Mouse (Mus musculus): ENCODE data around the gene Ccl22. TPM values are rescaled to one million over a fixed set of nuclear protein-coding genes. Genes with fewer than 3 reads are reported as not detected.

Gene Ccl22
- polyA plus RNA-seq, 1 experiment from 2014 or later = not detected

- Histone ChIP-seq H3K36me3 (ENCODE audit: control insufficient read depth, insufficient read depth, low read length) (no peaks in the 10 kb centered on the region), H3K9me3 (ENCODE audit: control insufficient read depth, low read length) (no peaks in the 10 kb centered on the region), H3K4me3 (ENCODE audit: low read depth, low read length) (peak within 1 kb of the TSS; percentile 56), H3K4me2 (ENCODE audit: low read depth, low read length) (peak within 1 kb of the TSS; percentile 93), H3K27me3 (ENCODE audit: control insufficient read depth, insufficient read depth, low read length) (no peaks in the 10 kb centered on the region), H3K27ac (ENCODE audit: low read depth, low read length) (peak within 1 kb of the TSS; percentile 39; the same call in 1 of the 2 replicates), H3K4me1 (ENCODE audit: control insufficient read depth, insufficient read depth, low read length) (peaks cover 11% of the 10 kb centered on the region; the same call in 1 of the 2 replicates), H3K9ac (replicated peaks; ENCODE audit: low read depth, low read length) (peak within 1 kb of the TSS; percentile 80)
- under 1% methylated on average over 38 of the region's 38 CpGs for WGBS
- peak; percentile 86 for ATAC-seq (ENCODE audit: low read depth)
Measured at GRCm38 (mm10) chr8:94771941-94772670, 26.7 kb downstream of the Ccl22 start, which contains the start of gene Cx3cl1. TSS of gene Cx3cl1 (plus strand) at chr8:94772009.

- 47% methylated on average over 6 of the region's 6 CpGs for WGBS
- H3K9me3 ChIP-seq (ENCODE audit: control insufficient read depth, low read length) = no peaks in the 10 kb centered on the region
- 0 out of 2 replicates have a peak overlapping the region, but pooled peaks have one; percentile 80 for H3K9ac ChIP-seq (replicated peaks; ENCODE audit: low read depth, low read length)
- peaks cover 11% of the 10 kb centered on the region; the same call in 1 of the 2 replicates for H3K4me1 ChIP-seq (ENCODE audit: control insufficient read depth, insufficient read depth, low read length)
- H3K27me3 ChIP-seq (ENCODE audit: control insufficient read depth, insufficient read depth, low read length) = no peaks in the 10 kb centered on the region
- no peaks in the 10 kb centered on the region for H3K36me3 ChIP-seq (ENCODE audit: control insufficient read depth, insufficient read depth, low read length)
- peak overlapping the region; percentile 93 for H3K4me2 ChIP-seq (ENCODE audit: low read depth, low read length)
- peak overlapping the region; percentile 56 for H3K4me3 ChIP-seq (ENCODE audit: low read depth, low read length)
- no peak overlapping the region for H3K27ac ChIP-seq (ENCODE audit: low read depth, low read length)
- no peak for ATAC-seq (ENCODE audit: low read depth)
Measured at GRCm38 (mm10) chr8:94773048-94773447, 27.7 kb downstream of the Ccl22 start.

- peak overlapping the region; percentile 93 for H3K4me2 ChIP-seq (ENCODE audit: low read depth, low read length)
- no peaks in the 10 kb centered on the region for H3K9me3 ChIP-seq (ENCODE audit: control insufficient read depth, low read length)
- ATAC-seq (ENCODE audit: low read depth) = 0 out of 2 replicates have a peak, but pooled peaks have one; percentile 29
- H3K4me1 ChIP-seq (ENCODE audit: control insufficient read depth, insufficient read depth, low read length) = peaks cover 11% of the 10 kb centered on the region; the same call in 1 of the 2 replicates
- peak overlapping the region; percentile 56; the same call in 1 of the 2 replicates for H3K4me3 ChIP-seq (ENCODE audit: low read depth, low read length)
- no peaks in the 10 kb centered on the region for H3K36me3 ChIP-seq (ENCODE audit: control insufficient read depth, insufficient read depth, low read length)
- WGBS = 15% methylated on average over 12 of the region's 12 CpGs
- no peak overlapping the region for H3K9ac ChIP-seq (replicated peaks; ENCODE audit: low read depth, low read length)
- H3K27me3 ChIP-seq (ENCODE audit: control insufficient read depth, insufficient read depth, low read length) = no peaks in the 10 kb centered on the region
- peak overlapping the region; percentile 34; the same call in 1 of the 2 replicates for H3K27ac ChIP-seq (ENCODE audit: low read depth, low read length)
Measured at GRCm38 (mm10) chr8:94773700-94774171, 28.3 kb downstream of the Ccl22 start.

GRCm38 (mm10) chr8:94774601-94775000, 29.2 kb downstream of the Ccl22 start:
- Histone ChIP-seq H3K9me3 (ENCODE audit: control insufficient read depth, low read length) (no peaks in the 10 kb centered on the region), H3K27ac (ENCODE audit: low read depth, low read length) (no peak overlapping the region), H3K4me1 (ENCODE audit: control insufficient read depth, insufficient read depth, low read length) (peaks cover 14% of the 10 kb centered on the region; the same call in 1 of the 2 replicates), H3K27me3 (ENCODE audit: control insufficient read depth, insufficient read depth, low read length) (no peaks in the 10 kb centered on the region), H3K9ac (replicated peaks; ENCODE audit: low read depth, low read length) (no peak overlapping the region), H3K4me3 (ENCODE audit: low read depth, low read length) (no peak overlapping the region), H3K4me2 (ENCODE audit: low read depth, low read length) (no peak overlapping the region), H3K36me3 (ENCODE audit: control insufficient read depth, insufficient read depth, low read length) (no peaks in the 10 kb centered on the region)
- no peak for ATAC-seq (ENCODE audit: low read depth)
- 88% methylated on average over 1 of the region's 1 CpGs for WGBS

- H3K36me3 ChIP-seq (ENCODE audit: control insufficient read depth, insufficient read depth, low read length) = no peaks in the 10 kb centered on the region
- no peak overlapping the region for H3K27ac ChIP-seq (ENCODE audit: low read depth, low read length)
- H3K4me3 ChIP-seq (ENCODE audit: low read depth, low read length) = no peak overlapping the region
- peaks cover 14% of the 10 kb centered on the region; the same call in 1 of the 2 replicates for H3K4me1 ChIP-seq (ENCODE audit: control insufficient read depth, insufficient read depth, low read length)
- 90% methylated on average over 2 of the region's 2 CpGs for WGBS
- no peaks in the 10 kb centered on the region for H3K9me3 ChIP-seq (ENCODE audit: control insufficient read depth, low read length)
- H3K27me3 ChIP-seq (ENCODE audit: control insufficient read depth, insufficient read depth, low read length) = no peaks in the 10 kb centered on the region
- ATAC-seq (ENCODE audit: low read depth) = no peak
- H3K4me2 ChIP-seq (ENCODE audit: low read depth, low read length) = no peak overlapping the region
- no peak overlapping the region for H3K9ac ChIP-seq (replicated peaks; ENCODE audit: low read depth, low read length)
Measured at GRCm38 (mm10) chr8:94776346-94776745, 31.0 kb downstream of the Ccl22 start.

- Histone ChIP-seq H3K27ac (ENCODE audit: low read depth, low read length) (no peak overlapping the region), H3K36me3 (ENCODE audit: control insufficient read depth, insufficient read depth, low read length) (no peaks in the 10 kb centered on the region), H3K4me1 (ENCODE audit: control insufficient read depth, insufficient read depth, low read length) (peaks cover 14% of the 10 kb centered on the region; the same call in 1 of the 2 replicates), H3K27me3 (ENCODE audit: control insufficient read depth, insufficient read depth, low read length) (no peaks in the 10 kb centered on the region), H3K9me3 (ENCODE audit: control insufficient read depth, low read length) (no peaks in the 10 kb centered on the region), H3K4me2 (ENCODE audit: low read depth, low read length) (no peak overlapping the region), H3K9ac (replicated peaks; ENCODE audit: low read depth, low read length) (no peak overlapping the region), H3K4me3 (ENCODE audit: low read depth, low read length) (no peak overlapping the region)
- ATAC-seq (ENCODE audit: low read depth) = no peak
- 65% methylated on average over 10 of the region's 10 CpGs for WGBS
Measured at GRCm38 (mm10) chr8:94778036-94778435, 32.6 kb downstream of the Ccl22 start.

GRCm38 (mm10) chr8:94778473-94778872, 33.1 kb downstream of the Ccl22 start:
- H3K27me3 ChIP-seq (ENCODE audit: control insufficient read depth, insufficient read depth, low read length) = no peaks in the 10 kb centered on the region
- H3K36me3 ChIP-seq (ENCODE audit: control insufficient read depth, insufficient read depth, low read length) = no peaks in the 10 kb centered on the region
- no peak overlapping the region for H3K4me3 ChIP-seq (ENCODE audit: low read depth, low read length)
- H3K9ac ChIP-seq (replicated peaks; ENCODE audit: low read depth, low read length) = no peak overlapping the region
- ATAC-seq (ENCODE audit: low read depth) = no peak
- H3K4me1 ChIP-seq (ENCODE audit: control insufficient read depth, insufficient read depth, low read length) = peaks cover 9% of the 10 kb centered on the region; the same call in 1 of the 2 replicates
- no peaks in the 10 kb centered on the region for H3K9me3 ChIP-seq (ENCODE audit: control insufficient read depth, low read length)
- H3K27ac ChIP-seq (ENCODE audit: low read depth, low read length) = no peak overlapping the region
- no peak overlapping the region for H3K4me2 ChIP-seq (ENCODE audit: low read depth, low read length)
- WGBS = 64% methylated on average over 5 of the region's 5 CpGs

- no peak overlapping the region for H3K27ac ChIP-seq (ENCODE audit: low read depth, low read length)
Measured at GRCm38 (mm10) chr8:94778895-94779533, 33.6 kb downstream of the Ccl22 start.

More at GRCm38 (mm10) chr8:94778895-94779533, 33.6 kb downstream of the Ccl22 start:
- Histone ChIP-seq H3K4me3 (ENCODE audit: low read depth, low read length) (no peak overlapping the region), H3K4me1 (ENCODE audit: control insufficient read depth, insufficient read depth, low read length) (peaks cover 5% of the 10 kb centered on the region; the same call in 1 of the 2 replicates), H3K27me3 (ENCODE audit: control insufficient read depth, insufficient read depth, low read length) (no peaks in the 10 kb centered on the region), H3K4me2 (ENCODE audit: low read depth, low read length) (no peak overlapping the region), H3K9ac (replicated peaks; ENCODE audit: low read depth, low read length) (no peak overlapping the region), H3K9me3 (ENCODE audit: control insufficient read depth, low read length) (no peaks in the 10 kb centered on the region), H3K36me3 (ENCODE audit: control insufficient read depth, insufficient read depth, low read length) (no peaks in the 10 kb centered on the region)
- no peak for ATAC-seq (ENCODE audit: low read depth)
- WGBS = 67% methylated on average over 10 of the region's 10 CpGs

All from neural tube, embryonic 14.5 days (tissue).